Mouse (Mus musculus): ENCODE measurements around the gene Pofut1. TPM values are rescaled to one million over a fixed set of nuclear protein-coding genes. Genes with fewer than 3 reads are reported as not detected.

Pofut1 gene
- polyA plus RNA-seq, 1 experiment from 2014 or later: 6.3 TPM

- H3K36me3 ChIP-seq (ENCODE audit: control insufficient read depth, insufficient read depth): no peaks in the 10 kb centered on the region
- H3K4me2 ChIP-seq (ENCODE audit: low read length): no peak overlapping the region
- no peak for ATAC-seq
- no peak overlapping the region for H3K9ac ChIP-seq (replicated peaks; ENCODE audit: low read depth, low read length)
- H3K27me3 ChIP-seq (replicated peaks; ENCODE audit: control insufficient read depth, insufficient read depth, low read length): no peaks in the 10 kb centered on the region
- H3K4me1 ChIP-seq (replicated peaks; ENCODE audit: control insufficient read depth, insufficient read depth, low read length): no peaks in the 10 kb centered on the region
- no peak overlapping the region for H3K4me3 ChIP-seq (replicated peaks; ENCODE audit: low read length)
- 79% methylated on average over 6 of the region's 6 CpGs for WGBS
- no peak overlapping the region for H3K27ac ChIP-seq (ENCODE audit: low read length)
- H3K9me3 ChIP-seq (ENCODE audit: control insufficient read depth, low read length): no peaks in the 10 kb centered on the region
These were observed 26.5 kb upstream of the Pofut1 start for GRCm38 (mm10) chr2:153214771-153215259.

- no peaks in the 10 kb centered on the region for H3K36me3 ChIP-seq (ENCODE audit: control insufficient read depth, insufficient read depth)
- no peak overlapping the region for H3K4me2 ChIP-seq (ENCODE audit: low read length)
- H3K4me3 ChIP-seq (replicated peaks; ENCODE audit: low read length): no peak overlapping the region
- no peaks in the 10 kb centered on the region for H3K27me3 ChIP-seq (replicated peaks; ENCODE audit: control insufficient read depth, insufficient read depth, low read length)
- no peak for ATAC-seq
- WGBS: 87% methylated on average over 4 of the region's 4 CpGs
- no peaks in the 10 kb centered on the region for H3K9me3 ChIP-seq (ENCODE audit: control insufficient read depth, low read length)
- no peak overlapping the region for H3K9ac ChIP-seq (replicated peaks; ENCODE audit: low read depth, low read length)
- no peaks in the 10 kb centered on the region for H3K4me1 ChIP-seq (replicated peaks; ENCODE audit: control insufficient read depth, insufficient read depth, low read length)
- H3K27ac ChIP-seq (ENCODE audit: low read length): no peak overlapping the region
These were observed 25.9 kb upstream of the Pofut1 start for GRCm38 (mm10) chr2:153215421-153215820.

- no peaks in the 10 kb centered on the region for H3K4me1 ChIP-seq (replicated peaks; ENCODE audit: control insufficient read depth, insufficient read depth, low read length)
- H3K4me2 ChIP-seq (ENCODE audit: low read length): no peak overlapping the region
- no peak overlapping the region for H3K9ac ChIP-seq (replicated peaks; ENCODE audit: low read depth, low read length)
- H3K27me3 ChIP-seq (replicated peaks; ENCODE audit: control insufficient read depth, insufficient read depth, low read length): no peaks in the 10 kb centered on the region
- no peak for ATAC-seq
- H3K27ac ChIP-seq (ENCODE audit: low read length): no peak overlapping the region
- no peak overlapping the region for H3K4me3 ChIP-seq (replicated peaks; ENCODE audit: low read length)
- peaks cover 2% of the 10 kb centered on the region; the same call in 1 of the 2 replicates for H3K36me3 ChIP-seq (ENCODE audit: control insufficient read depth, insufficient read depth)
- H3K9me3 ChIP-seq (ENCODE audit: control insufficient read depth, low read length): no peaks in the 10 kb centered on the region
- WGBS: 89% methylated on average over 10 of the region's 10 CpGs
These were observed 23.4 kb upstream of the Pofut1 start for GRCm38 (mm10) chr2:153217826-153218340.

- Histone ChIP-seq H3K36me3 (ENCODE audit: control insufficient read depth, insufficient read depth) (peaks cover 2% of the 10 kb centered on the region; the same call in 1 of the 2 replicates), H3K9me3 (ENCODE audit: control insufficient read depth, low read length) (no peaks in the 10 kb centered on the region), H3K27me3 (replicated peaks; ENCODE audit: control insufficient read depth, insufficient read depth, low read length) (no peaks in the 10 kb centered on the region), H3K4me1 (replicated peaks; ENCODE audit: control insufficient read depth, insufficient read depth, low read length) (no peaks in the 10 kb centered on the region), H3K9ac (replicated peaks; ENCODE audit: low read depth, low read length) (no peak overlapping the region), H3K4me2 (ENCODE audit: low read length) (no peak overlapping the region), H3K27ac (ENCODE audit: low read length) (no peak overlapping the region), H3K4me3 (replicated peaks; ENCODE audit: low read length) (no peak overlapping the region)
- no peak for ATAC-seq
- WGBS: 80% methylated on average over 3 of the region's 3 CpGs
These were observed 22.8 kb upstream of the Pofut1 start for GRCm38 (mm10) chr2:153218516-153218915.

- Histone ChIP-seq H3K36me3 (ENCODE audit: control insufficient read depth, insufficient read depth) (peaks cover 2% of the 10 kb centered on the region; the same call in 1 of the 2 replicates), H3K4me1 (replicated peaks; ENCODE audit: control insufficient read depth, insufficient read depth, low read length) (peaks cover 8% of the 10 kb centered on the region), H3K27me3 (replicated peaks; ENCODE audit: control insufficient read depth, insufficient read depth, low read length) (no peaks in the 10 kb centered on the region), H3K4me3 (replicated peaks; ENCODE audit: low read length) (no peak overlapping the region), H3K27ac (ENCODE audit: low read length) (no peak overlapping the region), H3K9me3 (ENCODE audit: control insufficient read depth, low read length) (no peaks in the 10 kb centered on the region), H3K9ac (replicated peaks; ENCODE audit: low read depth, low read length) (no peak overlapping the region), H3K4me2 (ENCODE audit: low read length) (no peak overlapping the region)
- ATAC-seq: no peak
- 87% methylated on average over 4 of the region's 4 CpGs for whole genome bisulfite sequencing
These were observed 19.7 kb upstream of the Pofut1 start for GRCm38 (mm10) chr2:153221620-153222019.

- H3K9me3 ChIP-seq (ENCODE audit: control insufficient read depth, low read length): no peaks in the 10 kb centered on the region
- H3K36me3 ChIP-seq (ENCODE audit: control insufficient read depth, insufficient read depth): peaks cover 2% of the 10 kb centered on the region; the same call in 1 of the 2 replicates
- H3K4me3 ChIP-seq (replicated peaks; ENCODE audit: low read length): no peak overlapping the region
- no peak overlapping the region for H3K4me2 ChIP-seq (ENCODE audit: low read length)
- H3K9ac ChIP-seq (replicated peaks; ENCODE audit: low read depth, low read length): no peak overlapping the region
- no peak overlapping the region for H3K27ac ChIP-seq (ENCODE audit: low read length)
- H3K27me3 ChIP-seq (replicated peaks; ENCODE audit: control insufficient read depth, insufficient read depth, low read length): no peaks in the 10 kb centered on the region
- no peak for ATAC-seq
- H3K4me1 ChIP-seq (replicated peaks; ENCODE audit: control insufficient read depth, insufficient read depth, low read length): peaks cover 8% of the 10 kb centered on the region
These were observed 19.2 kb upstream of the Pofut1 start for GRCm38 (mm10) chr2:153222130-153222529.

GRCm38 (mm10) chr2:153222566-153222965 lies 18.8 kb upstream of the Pofut1 start:
- H3K4me2 ChIP-seq (ENCODE audit: low read length): no peak overlapping the region
- H3K4me1 ChIP-seq (replicated peaks; ENCODE audit: control insufficient read depth, insufficient read depth, low read length): peaks cover 8% of the 10 kb centered on the region
- H3K36me3 ChIP-seq (ENCODE audit: control insufficient read depth, insufficient read depth): peaks cover 2% of the 10 kb centered on the region; the same call in 1 of the 2 replicates
- 95% methylated on average over 2 of the region's 2 CpGs for WGBS
- H3K4me3 ChIP-seq (replicated peaks; ENCODE audit: low read length): no peak overlapping the region
- no peak overlapping the region for H3K9ac ChIP-seq (replicated peaks; ENCODE audit: low read depth, low read length)
- no peaks in the 10 kb centered on the region for H3K27me3 ChIP-seq (replicated peaks; ENCODE audit: control insufficient read depth, insufficient read depth, low read length)
- no peak overlapping the region for H3K27ac ChIP-seq (ENCODE audit: low read length)
- no peak for ATAC-seq
- H3K9me3 ChIP-seq (ENCODE audit: control insufficient read depth, low read length): no peaks in the 10 kb centered on the region

- Histone ChIP-seq H3K4me2 (ENCODE audit: low read length) (peak within 1 kb of the TSS; percentile 70), H3K4me1 (replicated peaks; ENCODE audit: control insufficient read depth, insufficient read depth, low read length) (peaks cover 8% of the 10 kb centered on the region), H3K36me3 (ENCODE audit: control insufficient read depth, insufficient read depth) (peaks cover 9% of the 10 kb centered on the region), H3K27me3 (replicated peaks; ENCODE audit: control insufficient read depth, insufficient read depth, low read length) (no peaks in the 10 kb centered on the region), H3K9me3 (ENCODE audit: control insufficient read depth, low read length) (no peaks in the 10 kb centered on the region), H3K9ac (replicated peaks; ENCODE audit: low read depth, low read length) (peak within 1 kb of the TSS; percentile 93), H3K27ac (ENCODE audit: low read length) (peak within 1 kb of the TSS; percentile 82), H3K4me3 (replicated peaks; ENCODE audit: low read length) (peak within 1 kb of the TSS; percentile 68)
- peak; percentile 90 for ATAC-seq
- 3% methylated on average over 31 of the region's 31 CpGs for WGBS
These were observed 16.3 kb upstream of the Pofut1 start, which contains the start of gene Tspyl3 for GRCm38 (mm10) chr2:153224946-153225594. Gene Tspyl3 (minus strand): TSS chr2:153225441.

- peaks cover 8% of the 10 kb centered on the region for H3K4me1 ChIP-seq (replicated peaks; ENCODE audit: control insufficient read depth, insufficient read depth, low read length)
- H3K36me3 ChIP-seq (ENCODE audit: control insufficient read depth, insufficient read depth): peaks cover 14% of the 10 kb centered on the region
- peak overlapping the region; percentile 70 for H3K4me2 ChIP-seq (ENCODE audit: low read length)
- ATAC-seq: no peak
- peak overlapping the region; percentile 93 for H3K9ac ChIP-seq (replicated peaks; ENCODE audit: low read depth, low read length)
- H3K27ac ChIP-seq (ENCODE audit: low read length): peak overlapping the region; percentile 82
- H3K27me3 ChIP-seq (replicated peaks; ENCODE audit: control insufficient read depth, insufficient read depth, low read length): no peaks in the 10 kb centered on the region
- H3K4me3 ChIP-seq (replicated peaks; ENCODE audit: low read length): peak overlapping the region; percentile 68
- 11% methylated on average over 3 of the region's 3 CpGs for WGBS
- H3K9me3 ChIP-seq (ENCODE audit: control insufficient read depth, low read length): no peaks in the 10 kb centered on the region
These were observed 15.8 kb upstream of the Pofut1 start for GRCm38 (mm10) chr2:153225595-153225953.
